Mouse (Mus musculus) liver, embryonic 13.5 days (tissue): ENCODE measurements around the gene Eya2. TPM values are rescaled to one million over a fixed set of nuclear protein-coding genes. Genes with fewer than 3 reads are reported as not detected.

Experiments
- ATAC-seq: fragments of 200-750 bp; cut with Nextera tagmentation; 2 replicates; pipeline ENCODE4 v1.8.0; 2017; ENCODE audit warnings: low read depth, mild to moderate bottlenecking, moderate number of reproducible peaks, moderate library complexity
- DNase-seq: peaks from one replicate; pipeline ENCODE4 v3.0.0; 2022
- H3K27ac ChIP-seq: fragments of 300-500 bp; sonication (generic); 2 replicates; pipeline ENCODE4 v1.5.1; 2015; ENCODE audit warnings: moderate library complexity, mild to moderate bottlenecking, inconsistent platforms
- H3K27me3 ChIP-seq: fragments of 300-500 bp; sonication (generic); 2 replicates; pipeline ENCODE4 v1.6.1; 2015; ENCODE audit warnings: mild to moderate bottlenecking, inconsistent platforms
- H3K36me3 ChIP-seq: fragments of 300-500 bp; sonication (generic); 2 replicates; pipeline ENCODE4 v1.6.1; 2015; ENCODE audit warnings: mild to moderate bottlenecking, inconsistent platforms
- H3K4me1 ChIP-seq: fragments of 300-500 bp; sonication (generic); replicated peaks from 2 replicates; pipeline ENCODE4 v1.6.1; 2015; ENCODE audit warnings: inconsistent platforms
- H3K4me2 ChIP-seq: fragments of 300-500 bp; sonication (generic); 2 replicates; pipeline ENCODE4 v1.6.1; 2015; ENCODE audit warnings: inconsistent platforms, mild to moderate bottlenecking, moderate library complexity
- H3K4me3 ChIP-seq: fragments of 300-500 bp; sonication (generic); replicated peaks from 2 replicates; pipeline ENCODE4 v1.5.1; 2015; ENCODE audit warnings: mild to moderate bottlenecking, inconsistent platforms
- H3K9ac ChIP-seq: fragments of 300-500 bp; sonication (generic); 2 replicates; pipeline ENCODE4 v1.6.1; 2015; ENCODE audit warnings: mild to moderate bottlenecking, inconsistent platforms
- H3K9me3 ChIP-seq: fragments of 300-500 bp; sonication (generic); replicated peaks from 2 replicates; pipeline ENCODE4 v1.6.1; 2016; ENCODE audit warnings: inconsistent platforms
- WGBS: fragments of 180-500 bp; shearing (Covaris S2); methylation state at CpG from one replicate; pipeline ENCODE4 v1.1.7; 2015; ENCODE audit not compliant: insufficient replicate concordance; 5-methylcytosine and 5-hydroxymethylcytosine counted together
- polyA plus RNA-seq: library from polyadenylated mRNA; unstranded; fragments of >200 nt; fragmentation: Nextera tagmentation; extraction: Ambion mirVana; gene quantifications from 2 replicates; pipeline ENCODE4 v1.2.1, GENCODE M21; 2015

Gene Eya2
- polyA plus RNA-seq, 1 experiment from 2014 or later, result 0.13 TPM

DNA sequence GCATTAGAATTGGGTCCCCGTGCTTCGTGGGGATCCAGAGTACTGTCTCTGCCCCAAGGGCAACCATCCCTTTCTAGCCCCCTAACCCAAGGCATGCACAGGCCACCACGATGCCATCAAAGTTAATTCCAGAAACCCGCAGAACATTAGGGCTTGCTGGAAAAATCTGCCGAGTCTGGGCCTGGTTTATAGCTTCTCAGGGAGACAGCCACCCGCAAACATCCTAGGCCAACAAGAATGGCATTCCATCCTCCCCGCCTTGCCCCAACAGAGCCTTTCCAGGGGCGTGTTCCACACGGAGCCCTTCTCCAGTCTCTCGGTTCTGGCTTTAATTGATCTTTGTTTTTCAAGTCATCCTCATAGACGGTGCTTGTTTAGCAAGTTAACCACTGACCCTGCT, 153.6 kb downstream of the Eya2 start:
- Histone ChIP-seq H3K9ac (no peak overlapping the region), H3K27me3 (no peaks in the 10 kb centered on the region), H3K36me3 (no peaks in the 10 kb centered on the region), H3K4me2 (no peak overlapping the region), H3K9me3 (no peaks in the 10 kb centered on the region), H3K27ac (no peak overlapping the region), H3K4me1 (no peaks in the 10 kb centered on the region), H3K4me3 (no peak overlapping the region)
- WGBS, result 39% methylated on average over 11 of the region's 11 CpGs
- no peak for DNase-seq
- no peak for ATAC-seq

DNA sequence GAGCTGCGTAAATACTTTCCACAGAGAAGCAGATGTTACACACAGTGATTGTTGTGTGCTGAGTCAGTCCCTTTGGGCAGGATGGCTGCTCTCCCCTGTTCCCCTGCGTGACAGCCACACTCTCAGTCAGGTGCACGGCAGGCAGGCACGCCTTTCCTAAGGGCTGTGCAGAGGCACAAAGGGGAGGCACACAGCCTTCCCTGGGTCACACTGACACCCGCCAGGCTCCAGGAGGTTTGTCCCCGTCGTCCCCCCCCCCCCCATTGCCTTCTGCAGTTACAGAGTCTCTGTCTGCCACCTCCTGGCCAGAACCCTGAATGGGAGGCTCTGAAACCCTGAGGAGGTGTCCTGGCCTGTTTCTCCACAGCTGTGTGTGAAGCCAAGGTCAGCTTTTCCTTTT, 156.2 kb downstream of the Eya2 start:
- no peak overlapping the region for H3K4me3 ChIP-seq
- no peak for DNase-seq
- no peak overlapping the region for H3K27ac ChIP-seq
- no peaks in the 10 kb centered on the region for H3K4me1 ChIP-seq
- no peak overlapping the region for H3K9ac ChIP-seq
- 0 out of 2 replicates have a peak, but pooled peaks have one; percentile 7 for ATAC-seq
- no peaks in the 10 kb centered on the region for H3K9me3 ChIP-seq
- no peak overlapping the region for H3K4me2 ChIP-seq
- no peaks in the 10 kb centered on the region for H3K27me3 ChIP-seq
- WGBS, result 34% methylated on average over 7 of the region's 7 CpGs
- H3K36me3 ChIP-seq, result no peaks in the 10 kb centered on the region

DNA sequence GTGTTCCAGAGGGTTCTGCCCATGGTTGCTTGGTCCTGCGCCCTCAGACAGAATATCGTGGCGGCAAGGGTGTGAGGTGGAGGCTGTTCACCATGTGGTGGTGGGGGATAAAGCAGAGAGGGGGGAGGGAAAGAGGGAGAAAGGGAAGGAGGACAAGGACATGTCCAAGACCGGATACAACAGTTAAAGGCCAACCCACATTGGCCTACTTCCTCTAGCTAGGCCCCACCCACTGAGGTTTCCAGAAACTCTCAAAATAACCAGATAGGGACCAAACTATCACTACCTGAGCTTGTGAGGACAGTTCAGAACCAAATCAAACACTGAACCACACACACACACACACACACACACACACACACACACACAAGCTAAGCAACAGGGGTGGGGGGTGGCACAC, 157.9 kb downstream of the Eya2 start:
- ATAC-seq (no peak), DNase-seq (no peak)
- no peak overlapping the region for H3K4me2 ChIP-seq
- no peaks in the 10 kb centered on the region for H3K4me1 ChIP-seq
- no peak overlapping the region for H3K4me3 ChIP-seq
- no peaks in the 10 kb centered on the region for H3K9me3 ChIP-seq
- whole genome bisulfite sequencing, result 30% methylated on average over 4 of the region's 4 CpGs
- H3K36me3 ChIP-seq, result no peaks in the 10 kb centered on the region
- H3K9ac ChIP-seq, result no peak overlapping the region
- H3K27me3 ChIP-seq, result no peaks in the 10 kb centered on the region
- H3K27ac ChIP-seq, result no peak overlapping the region

DNA sequence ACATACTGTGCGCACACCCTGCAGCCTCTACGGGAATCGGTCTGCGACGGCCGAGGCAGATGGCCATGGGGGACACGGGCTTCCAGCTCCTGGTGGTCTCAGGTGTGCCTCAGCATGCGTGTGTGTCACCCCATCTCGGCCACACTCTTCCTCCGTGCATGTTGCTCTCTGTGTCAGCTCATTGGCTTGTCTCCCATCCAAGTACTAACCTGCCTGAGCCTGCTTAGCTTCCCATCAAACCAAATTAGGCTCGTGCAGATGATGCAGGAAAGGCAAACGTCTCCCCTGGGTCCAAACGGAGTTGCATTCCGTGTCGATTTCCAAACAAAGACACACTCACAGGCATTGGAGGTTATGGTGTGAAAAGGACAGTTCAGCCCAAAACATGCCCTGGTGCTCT, 163.0 kb downstream of the Eya2 start:
- no peak for ATAC-seq

DNA sequence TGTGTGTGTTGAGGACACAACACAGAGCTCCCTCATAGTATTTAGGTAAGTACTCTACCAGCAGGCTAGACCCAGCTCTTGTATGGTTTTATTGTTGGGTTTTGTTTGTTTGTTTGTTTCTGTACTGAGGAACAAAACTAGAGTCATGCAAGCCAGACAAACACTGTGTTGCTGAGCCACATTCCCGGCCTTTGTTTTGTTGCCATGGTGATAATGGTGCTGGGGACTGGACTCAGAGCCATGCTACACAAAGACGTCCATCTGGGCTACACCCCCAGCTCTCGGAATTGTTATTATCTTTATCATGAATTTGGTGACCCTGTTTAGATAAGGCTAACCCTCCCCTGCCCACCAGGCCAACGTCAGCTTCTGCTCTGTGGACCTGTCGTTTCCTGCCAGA, 163.7 kb downstream of the Eya2 start:
- DNase-seq (no peak), ATAC-seq (no peak)
- H3K4me2 ChIP-seq, result no peak overlapping the region
- H3K9me3 ChIP-seq, result no peaks in the 10 kb centered on the region
- no peaks in the 10 kb centered on the region for H3K36me3 ChIP-seq
- no peaks in the 10 kb centered on the region for H3K27me3 ChIP-seq
- no peaks in the 10 kb centered on the region for H3K4me1 ChIP-seq
- no peak overlapping the region for H3K9ac ChIP-seq
- H3K27ac ChIP-seq, result no peak overlapping the region
- no peak overlapping the region for H3K4me3 ChIP-seq
- WGBS, result 19% methylated on average over 5 of the region's 5 CpGs

More for the DNA sequence above, 163.0 kb downstream of the Eya2 start:
- Histone ChIP-seq H3K27me3 (no peaks in the 10 kb centered on the region), H3K4me2 (no peak overlapping the region), H3K9me3 (no peaks in the 10 kb centered on the region), H3K36me3 (no peaks in the 10 kb centered on the region), H3K4me1 (no peaks in the 10 kb centered on the region), H3K9ac (no peak overlapping the region), H3K4me3 (no peak overlapping the region), H3K27ac (no peak overlapping the region)
- no peak for DNase-seq
- WGBS, result 75% methylated on average over 15 of the region's 15 CpGs

DNA sequence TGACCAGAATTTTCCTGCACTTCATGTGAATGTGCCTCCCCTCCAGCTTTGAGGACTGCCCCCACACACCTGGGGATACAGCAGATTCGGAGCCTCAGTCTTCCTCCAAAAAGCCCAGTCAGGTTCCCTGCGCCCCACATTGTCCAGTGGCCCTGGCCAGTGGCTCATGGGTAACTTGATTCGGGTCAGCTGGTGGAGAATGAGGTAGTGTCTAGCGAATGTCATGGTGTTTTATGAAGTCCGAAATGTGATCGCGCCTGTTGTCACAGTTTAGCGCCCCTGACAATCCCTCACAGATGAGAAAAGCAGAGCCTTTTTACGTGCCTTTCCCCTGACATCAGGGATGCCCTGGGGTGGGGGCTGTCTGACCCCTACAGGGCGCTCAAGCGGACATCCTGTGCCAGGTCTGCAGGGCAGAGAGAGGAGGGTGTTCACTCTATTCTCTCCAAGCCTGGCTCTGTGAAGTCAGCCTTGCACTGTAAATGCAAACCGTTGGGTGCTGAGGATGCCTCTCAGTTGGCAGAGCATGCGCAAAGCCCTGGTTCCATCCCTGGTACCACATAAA, 164.7 kb downstream of the Eya2 start:
- no peak for DNase-seq

DNA sequence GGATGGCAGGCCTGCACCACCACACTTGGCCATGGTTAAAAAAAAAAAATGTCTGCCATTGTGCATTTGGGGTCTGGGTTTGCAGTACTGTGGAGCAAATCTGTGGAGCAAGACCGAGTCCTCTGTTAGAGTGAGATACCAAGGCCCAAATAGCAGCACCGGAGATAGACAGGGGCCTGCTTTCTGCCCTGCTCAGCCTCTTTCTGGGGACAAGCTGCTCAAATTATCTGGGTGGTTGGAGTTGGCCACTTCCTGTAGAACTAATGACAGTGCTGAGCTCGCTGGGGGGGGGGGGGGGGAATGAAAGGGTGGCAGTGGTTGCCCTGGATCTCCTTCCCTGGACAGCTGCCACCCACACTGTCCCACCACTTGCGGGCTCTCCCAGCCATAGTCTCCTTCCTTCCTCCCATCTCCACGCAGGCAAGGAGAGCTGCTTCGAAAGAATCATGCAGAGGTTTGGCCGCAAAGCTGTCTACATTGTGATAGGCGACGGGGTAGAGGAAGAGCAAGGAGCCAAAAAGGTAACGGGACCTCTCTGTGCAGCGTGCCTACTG, 174.1 kb downstream of the Eya2 start:
- Histone ChIP-seq H3K9me3 (no peaks in the 10 kb centered on the region), H3K27me3 (no peaks in the 10 kb centered on the region), H3K4me3 (no peak overlapping the region), H3K9ac (no peak overlapping the region), H3K4me1 (no peaks in the 10 kb centered on the region), H3K36me3 (no peaks in the 10 kb centered on the region), H3K4me2 (no peak overlapping the region), H3K27ac (no peak overlapping the region)
- no peak for DNase-seq
- no peak for ATAC-seq
- 16% methylated on average over 11 of the region's 11 CpGs for WGBS

More for the DNA sequence above, 164.7 kb downstream of the Eya2 start:
- WGBS, result 76% methylated on average over 13 of the region's 13 CpGs
- ATAC-seq, result no peak
- Histone ChIP-seq H3K36me3 (no peaks in the 10 kb centered on the region), H3K9me3 (no peaks in the 10 kb centered on the region), H3K9ac (no peak overlapping the region), H3K4me3 (no peak overlapping the region), H3K27me3 (no peaks in the 10 kb centered on the region), H3K4me2 (no peak overlapping the region), H3K4me1 (no peaks in the 10 kb centered on the region), H3K27ac (no peak overlapping the region)

GRCm38 (mm10) chr2:165769375-165769948, 174.6 kb downstream of the Eya2 start:
- H3K9ac ChIP-seq, result no peak overlapping the region
- WGBS, result 52% methylated on average over 10 of the region's 10 CpGs
- no peaks in the 10 kb centered on the region for H3K4me1 ChIP-seq
- no peak overlapping the region for H3K4me2 ChIP-seq
- ATAC-seq (no peak), DNase-seq (no peak)
- no peaks in the 10 kb centered on the region for H3K27me3 ChIP-seq
- no peaks in the 10 kb centered on the region for H3K9me3 ChIP-seq
- H3K27ac ChIP-seq, result no peak overlapping the region
- H3K4me3 ChIP-seq, result no peak overlapping the region
- H3K36me3 ChIP-seq, result no peaks in the 10 kb centered on the region

DNA sequence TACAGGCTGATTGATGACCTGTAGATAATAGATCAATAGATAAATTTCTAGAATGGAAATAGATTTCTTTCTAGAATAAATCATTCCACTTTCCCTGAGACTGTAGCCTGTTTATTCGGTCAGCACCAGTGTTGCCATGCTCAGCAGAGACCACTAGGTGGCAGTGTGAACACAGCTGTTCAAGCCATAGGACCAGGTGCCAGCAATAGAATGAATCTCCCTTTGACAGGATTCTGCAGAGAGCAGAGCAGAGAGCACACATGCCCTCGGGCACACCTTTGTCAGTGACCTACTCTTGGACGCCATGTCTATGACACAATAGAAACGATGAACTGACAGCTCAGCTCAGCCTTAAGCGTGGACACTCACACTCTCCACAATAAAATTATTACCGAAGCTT, 184.1 kb downstream of the Eya2 start:
- Histone ChIP-seq H3K4me2 (no peak overlapping the region), H3K4me1 (no peaks in the 10 kb centered on the region), H3K36me3 (peaks cover 24% of the 10 kb centered on the region), H3K9me3 (no peaks in the 10 kb centered on the region), H3K4me3 (no peak overlapping the region), H3K27ac (no peak overlapping the region), H3K27me3 (no peaks in the 10 kb centered on the region), H3K9ac (no peak overlapping the region)
- ATAC-seq (peak; percentile 37; the same call in 1 of the 2 replicates), DNase-seq (peak; percentile 49)
- WGBS, result 28% methylated on average over 6 of the region's 6 CpGs

DNA sequence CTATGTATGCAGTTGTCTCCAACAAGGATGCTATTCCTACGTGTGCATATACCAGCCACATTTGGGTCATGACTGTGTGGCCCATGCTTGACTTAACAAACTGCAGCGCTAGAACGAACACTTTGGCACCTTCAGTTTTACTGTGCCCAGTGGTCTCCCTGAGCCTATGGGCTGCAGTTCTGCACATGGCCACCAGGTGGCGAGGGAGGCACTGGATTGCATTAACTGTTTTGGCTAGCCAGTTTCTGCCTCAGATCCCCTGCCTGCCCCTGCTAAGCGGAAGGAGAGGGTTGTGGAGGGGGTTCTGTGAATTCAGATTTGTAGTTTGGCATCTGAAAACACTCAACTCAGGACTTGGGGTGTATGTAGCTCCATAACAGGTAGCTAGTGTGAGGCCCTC, 187.5 kb downstream of the Eya2 start:
- WGBS, result 36% methylated on average over 5 of the region's 5 CpGs
- no peak overlapping the region for H3K4me2 ChIP-seq
- peaks cover 5% of the 10 kb centered on the region; the same call in 1 of the 2 replicates for H3K4me1 ChIP-seq
- no peaks in the 10 kb centered on the region for H3K27me3 ChIP-seq
- H3K9me3 ChIP-seq, result no peaks in the 10 kb centered on the region
- H3K4me3 ChIP-seq, result no peak overlapping the region
- DNase-seq, result peak; percentile 53
- H3K9ac ChIP-seq, result no peak overlapping the region
- H3K27ac ChIP-seq, result no peak overlapping the region
- ATAC-seq, result peak; percentile 30; the same call in 1 of the 2 replicates
- peaks cover 57% of the 10 kb centered on the region for H3K36me3 ChIP-seq

GRCm38 (mm10) chr2:165785312-165786036, 190.6 kb downstream of the Eya2 start:
- no peak overlapping the region for H3K4me2 ChIP-seq
- no peak overlapping the region for H3K4me3 ChIP-seq
- ATAC-seq (no peak; the same call in 1 of the 2 replicates), DNase-seq (no peak)
- no peak overlapping the region for H3K9ac ChIP-seq
- H3K4me1 ChIP-seq, result peaks cover 5% of the 10 kb centered on the region; the same call in 1 of the 2 replicates
- H3K9me3 ChIP-seq, result no peaks in the 10 kb centered on the region
- 78% methylated on average over 20 of the region's 20 CpGs for WGBS
- H3K36me3 ChIP-seq, result peaks cover 88% of the 10 kb centered on the region
- no peaks in the 10 kb centered on the region for H3K27me3 ChIP-seq
- H3K27ac ChIP-seq, result no peak overlapping the region
